Mouse (Mus musculus): ENCODE results near the gene Gal3st4. TPM values are rescaled to one million over a fixed set of nuclear protein-coding genes. Genes with fewer than 3 reads are reported as not detected.

The Gal3st4 gene
- polyA plus RNA-seq (2014; fragmentation: Nextera tagmentation; extraction: Ambion mirVana), result 3.5 and 4.2 TPM in 2 replicates

DNA sequence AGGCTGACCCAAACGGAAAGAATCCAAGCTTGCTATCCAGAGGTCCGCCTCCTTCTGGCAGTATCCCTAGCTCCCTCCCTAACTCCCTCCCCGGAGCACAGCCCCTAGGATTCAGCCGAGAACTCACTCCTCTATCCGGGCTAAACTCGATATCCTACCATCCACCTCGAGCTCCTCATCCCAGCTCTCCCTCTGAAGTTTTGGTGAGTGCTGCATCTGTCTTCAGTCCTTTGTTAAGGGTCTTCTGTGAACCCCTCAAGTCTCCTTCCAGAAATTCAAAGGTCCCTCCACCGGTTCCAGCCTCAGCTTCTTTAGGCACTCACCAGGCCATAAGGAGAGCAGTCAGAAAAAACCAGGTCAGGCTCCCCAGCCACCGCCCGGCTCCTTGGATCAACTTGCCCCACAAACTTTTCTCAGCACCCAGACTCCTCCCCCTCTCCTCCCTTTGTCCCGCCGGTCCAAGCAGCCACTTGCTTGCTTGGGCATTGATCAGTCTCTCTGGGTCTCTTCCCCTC, at the start of gene Gal3st4:
Gal3st4 (minus strand) TSS at position 432 of the 515 bp plus-strand sequence.
- H3K9ac ChIP-seq (ENCODE audit: low read length), result peak within 1 kb of the TSS; percentile 58
- no peaks in the 10 kb centered on the region for H3K9me3 ChIP-seq (ENCODE audit: control insufficient read depth, low read length)
- H3K27me3 ChIP-seq (ENCODE audit: control insufficient read depth, insufficient read depth, low read length), result no peaks in the 10 kb centered on the region
- H3K4me3 ChIP-seq (ENCODE audit: low read depth, low read length), result peak within 1 kb of the TSS; percentile 9; the same call in 1 of the 2 replicates
- ATAC-seq (ENCODE audit: insufficient number of reproducible peaks, low FRiP score, low TSS enrichment, low read depth), result peak; percentile 53; the same call in 1 of the 2 replicates
- peak within 1 kb of the TSS; percentile 45 for H3K4me2 ChIP-seq (ENCODE audit: low read depth, severe bottlenecking)
- 1% methylated on average over 12 of the region's 12 CpGs for whole genome bisulfite sequencing
- peak within 1 kb of the TSS; percentile 48 for H3K27ac ChIP-seq (replicated peaks; ENCODE audit: low read depth, low read length)
- peaks cover 20% of the 10 kb centered on the region for H3K4me1 ChIP-seq (ENCODE audit: control insufficient read depth, insufficient read depth, low read length)
- peaks cover 2% of the 10 kb centered on the region; the same call in 1 of the 2 replicates for H3K36me3 ChIP-seq (ENCODE audit: control insufficient read depth, insufficient read depth, low read length)
- DNase-seq (ENCODE audit: low spot score), result peak; percentile 68

DNA sequence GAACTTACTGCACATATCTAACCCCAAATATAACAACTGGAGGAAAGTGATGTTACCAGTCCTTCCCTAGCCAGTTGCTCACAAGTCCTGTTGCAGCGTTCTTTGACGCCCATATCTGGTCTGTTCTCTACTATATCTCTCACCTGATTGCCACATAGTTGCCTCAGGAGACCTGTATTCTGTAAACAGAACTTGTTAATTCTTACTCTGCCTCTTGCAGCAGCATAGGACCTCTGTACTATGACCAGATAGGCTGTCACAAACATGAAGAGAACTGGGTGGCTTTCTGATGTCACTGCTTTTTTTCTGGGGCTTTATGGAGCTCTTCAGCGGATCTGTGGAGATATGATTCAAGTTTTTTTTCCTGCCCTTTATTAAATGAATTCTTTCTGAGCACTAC, 40.2 kb upstream of the Gal3st4 start:
- Histone ChIP-seq H3K4me1 (ENCODE audit: control insufficient read depth, insufficient read depth, low read length) (no peaks in the 10 kb centered on the region), H3K4me2 (ENCODE audit: low read depth, severe bottlenecking) (no peak overlapping the region), H3K9me3 (ENCODE audit: control insufficient read depth, low read length) (no peaks in the 10 kb centered on the region), H3K9ac (ENCODE audit: low read length) (no peak overlapping the region), H3K4me3 (ENCODE audit: low read depth, low read length) (no peak overlapping the region), H3K36me3 (ENCODE audit: control insufficient read depth, insufficient read depth, low read length) (no peaks in the 10 kb centered on the region), H3K27me3 (ENCODE audit: control insufficient read depth, insufficient read depth, low read length) (no peaks in the 10 kb centered on the region), H3K27ac (replicated peaks; ENCODE audit: low read depth, low read length) (no peak overlapping the region)
- DNase-seq (ENCODE audit: low spot score), result no peak
- 89% methylated on average over 3 of the region's 3 CpGs for WGBS
- no peak for ATAC-seq (ENCODE audit: insufficient number of reproducible peaks, low FRiP score, low TSS enrichment, low read depth)

DNA sequence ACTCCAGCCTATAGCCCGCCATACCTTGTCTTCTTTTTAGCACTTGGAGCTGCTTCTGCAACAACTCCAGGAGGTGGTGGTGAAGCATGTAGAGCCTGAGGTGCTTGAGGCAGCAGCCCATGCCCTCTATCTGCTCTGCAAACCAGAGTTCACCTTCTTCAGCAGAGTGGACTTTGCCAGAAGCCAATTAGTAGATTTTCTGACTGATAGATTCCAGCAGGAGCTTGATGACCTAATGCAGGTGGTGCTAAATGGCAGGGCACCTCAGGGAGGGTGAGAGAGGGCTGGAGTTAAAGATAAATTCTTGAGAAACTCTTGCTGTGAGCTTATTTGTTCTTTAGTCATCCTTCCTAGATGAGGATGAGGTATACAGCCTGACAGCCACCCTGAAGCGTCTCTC, 27.0 kb upstream of the Gal3st4 start:
- Histone ChIP-seq H3K27me3 (ENCODE audit: control insufficient read depth, insufficient read depth, low read length) (no peaks in the 10 kb centered on the region), H3K4me1 (ENCODE audit: control insufficient read depth, insufficient read depth, low read length) (no peaks in the 10 kb centered on the region), H3K9me3 (ENCODE audit: control insufficient read depth, low read length) (no peaks in the 10 kb centered on the region), H3K4me2 (ENCODE audit: low read depth, severe bottlenecking) (no peak overlapping the region), H3K9ac (ENCODE audit: low read length) (no peak overlapping the region), H3K27ac (replicated peaks; ENCODE audit: low read depth, low read length) (no peak overlapping the region), H3K36me3 (ENCODE audit: control insufficient read depth, insufficient read depth, low read length) (no peaks in the 10 kb centered on the region), H3K4me3 (ENCODE audit: low read depth, low read length) (no peak overlapping the region)
- DNase-seq (ENCODE audit: low spot score) (no peak), ATAC-seq (ENCODE audit: insufficient number of reproducible peaks, low FRiP score, low TSS enrichment, low read depth) (no peak)
- WGBS, result 73% methylated on average over 2 of the region's 2 CpGs

DNA sequence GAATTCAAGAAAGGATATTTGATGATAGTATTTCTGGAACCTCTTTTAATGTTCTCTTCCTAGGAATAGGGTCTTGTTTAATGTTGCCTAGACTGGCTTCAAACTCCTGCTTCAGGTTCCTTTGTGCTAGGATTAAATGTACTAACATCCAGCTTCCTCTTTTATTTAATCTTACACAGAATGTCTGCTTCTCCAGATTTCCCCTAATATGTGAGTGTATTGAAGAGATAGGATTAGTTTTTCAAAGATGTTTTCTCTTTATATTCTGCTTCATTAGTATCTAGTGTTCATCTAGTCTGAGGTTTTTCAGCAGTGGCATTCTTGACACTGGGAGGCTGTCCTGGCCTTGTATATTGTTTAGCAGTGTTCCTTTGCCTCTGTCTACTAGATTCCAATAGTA, 21.5 kb upstream of the Gal3st4 start:
- H3K9ac ChIP-seq (ENCODE audit: low read length), result no peak overlapping the region
- no peaks in the 10 kb centered on the region for H3K4me1 ChIP-seq (ENCODE audit: control insufficient read depth, insufficient read depth, low read length)
- H3K36me3 ChIP-seq (ENCODE audit: control insufficient read depth, insufficient read depth, low read length), result no peaks in the 10 kb centered on the region
- H3K4me2 ChIP-seq (ENCODE audit: low read depth, severe bottlenecking), result no peak overlapping the region
- ATAC-seq (ENCODE audit: insufficient number of reproducible peaks, low FRiP score, low TSS enrichment, low read depth) (no peak), DNase-seq (ENCODE audit: low spot score) (no peak)
- H3K4me3 ChIP-seq (ENCODE audit: low read depth, low read length), result no peak overlapping the region
- H3K9me3 ChIP-seq (ENCODE audit: control insufficient read depth, low read length), result no peaks in the 10 kb centered on the region
- no peak overlapping the region for H3K27ac ChIP-seq (replicated peaks; ENCODE audit: low read depth, low read length)
- H3K27me3 ChIP-seq (ENCODE audit: control insufficient read depth, insufficient read depth, low read length), result no peaks in the 10 kb centered on the region

DNA sequence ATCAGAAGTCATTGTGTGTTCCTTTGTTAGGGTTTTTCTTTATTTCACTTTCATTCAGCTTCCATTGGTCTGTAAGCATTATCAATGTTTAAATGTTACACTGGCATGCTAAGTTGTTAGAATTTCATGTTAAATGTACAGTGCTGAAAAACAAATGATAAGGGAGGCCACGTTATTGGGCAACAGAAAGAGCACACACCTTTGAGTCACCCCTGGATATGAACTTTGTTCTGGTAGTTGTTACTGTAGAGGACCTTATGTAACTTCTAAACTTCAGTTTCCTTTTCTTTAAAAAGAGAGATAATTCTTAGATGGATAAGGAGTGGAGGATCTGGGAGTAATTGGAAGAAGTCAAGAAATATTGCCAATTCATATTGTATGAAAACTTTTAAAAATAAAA, 19.0 kb upstream of the Gal3st4 start:
- 90% methylated on average over 1 of the region's 1 CpGs for WGBS
- H3K4me1 ChIP-seq (ENCODE audit: control insufficient read depth, insufficient read depth, low read length), result no peaks in the 10 kb centered on the region
- no peak overlapping the region for H3K27ac ChIP-seq (replicated peaks; ENCODE audit: low read depth, low read length)
- H3K36me3 ChIP-seq (ENCODE audit: control insufficient read depth, insufficient read depth, low read length), result no peaks in the 10 kb centered on the region
- no peak for DNase-seq (ENCODE audit: low spot score)
- no peak for ATAC-seq (ENCODE audit: insufficient number of reproducible peaks, low FRiP score, low TSS enrichment, low read depth)
- no peaks in the 10 kb centered on the region for H3K9me3 ChIP-seq (ENCODE audit: control insufficient read depth, low read length)
- no peak overlapping the region for H3K4me3 ChIP-seq (ENCODE audit: low read depth, low read length)
- H3K4me2 ChIP-seq (ENCODE audit: low read depth, severe bottlenecking), result no peak overlapping the region
- H3K27me3 ChIP-seq (ENCODE audit: control insufficient read depth, insufficient read depth, low read length), result no peaks in the 10 kb centered on the region
- H3K9ac ChIP-seq (ENCODE audit: low read length), result no peak overlapping the region

DNA sequence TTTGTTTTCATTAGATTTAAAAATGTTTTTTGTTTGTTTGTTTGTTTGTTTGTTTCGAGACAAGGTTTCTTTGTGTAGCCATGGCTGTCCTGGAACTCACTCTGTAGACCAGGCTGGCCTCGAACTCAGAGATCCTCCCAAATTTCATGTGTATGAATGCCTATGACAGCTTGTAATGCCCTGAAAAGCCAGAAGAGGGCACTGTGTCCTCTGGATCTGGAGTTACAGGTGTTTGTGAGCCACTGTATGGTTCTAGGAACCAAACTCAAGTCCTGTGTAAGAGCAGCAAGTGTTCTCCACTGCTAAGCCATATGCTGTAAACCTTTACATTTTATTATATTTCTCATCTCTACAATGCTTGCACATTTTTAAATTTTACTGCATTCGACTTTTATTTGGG, 15.2 kb upstream of the Gal3st4 start:
- H3K27ac ChIP-seq (replicated peaks; ENCODE audit: low read depth, low read length), result no peak overlapping the region
- no peaks in the 10 kb centered on the region for H3K27me3 ChIP-seq (ENCODE audit: control insufficient read depth, insufficient read depth, low read length)
- H3K4me1 ChIP-seq (ENCODE audit: control insufficient read depth, insufficient read depth, low read length), result no peaks in the 10 kb centered on the region
- ATAC-seq (ENCODE audit: insufficient number of reproducible peaks, low FRiP score, low TSS enrichment, low read depth) (no peak), DNase-seq (ENCODE audit: low spot score) (no peak)
- H3K4me3 ChIP-seq (ENCODE audit: low read depth, low read length), result no peak overlapping the region
- WGBS, result 76% methylated on average over 3 of the region's 3 CpGs
- no peak overlapping the region for H3K4me2 ChIP-seq (ENCODE audit: low read depth, severe bottlenecking)
- H3K9ac ChIP-seq (ENCODE audit: low read length), result no peak overlapping the region
- no peaks in the 10 kb centered on the region for H3K36me3 ChIP-seq (ENCODE audit: control insufficient read depth, insufficient read depth, low read length)
- no peaks in the 10 kb centered on the region for H3K9me3 ChIP-seq (ENCODE audit: control insufficient read depth, low read length)

DNA sequence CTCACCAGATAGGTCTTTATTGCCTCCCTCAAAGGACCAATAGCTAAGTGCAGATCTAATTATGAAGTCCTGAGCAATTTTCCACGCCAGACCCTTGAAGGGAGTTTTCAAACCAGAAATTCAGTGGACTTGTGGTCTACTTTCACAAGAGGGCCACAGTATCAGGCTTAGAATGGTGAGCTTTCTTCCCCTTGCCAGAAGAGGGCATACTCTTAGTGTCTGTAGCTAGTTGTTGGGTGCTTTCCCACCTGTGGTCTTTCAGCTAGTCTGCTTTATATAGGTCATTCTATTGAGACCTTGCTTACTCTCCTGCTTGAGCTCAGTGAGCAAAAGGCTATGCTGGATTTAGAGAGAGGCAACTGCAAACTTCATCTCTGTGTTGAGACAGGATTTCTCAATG, 10.9 kb upstream of the Gal3st4 start:
- Histone ChIP-seq H3K27me3 (ENCODE audit: control insufficient read depth, insufficient read depth, low read length) (no peaks in the 10 kb centered on the region), H3K9me3 (ENCODE audit: control insufficient read depth, low read length) (no peaks in the 10 kb centered on the region), H3K36me3 (ENCODE audit: control insufficient read depth, insufficient read depth, low read length) (no peaks in the 10 kb centered on the region), H3K4me2 (ENCODE audit: low read depth, severe bottlenecking) (no peak overlapping the region), H3K27ac (replicated peaks; ENCODE audit: low read depth, low read length) (no peak overlapping the region), H3K4me1 (ENCODE audit: control insufficient read depth, insufficient read depth, low read length) (peaks cover 6% of the 10 kb centered on the region), H3K9ac (ENCODE audit: low read length) (no peak overlapping the region), H3K4me3 (ENCODE audit: low read depth, low read length) (no peak overlapping the region)
- ATAC-seq (ENCODE audit: insufficient number of reproducible peaks, low FRiP score, low TSS enrichment, low read depth), result no peak
- no peak for DNase-seq (ENCODE audit: low spot score)
- WGBS, result 49% methylated on average over 1 of the region's 1 CpGs

DNA sequence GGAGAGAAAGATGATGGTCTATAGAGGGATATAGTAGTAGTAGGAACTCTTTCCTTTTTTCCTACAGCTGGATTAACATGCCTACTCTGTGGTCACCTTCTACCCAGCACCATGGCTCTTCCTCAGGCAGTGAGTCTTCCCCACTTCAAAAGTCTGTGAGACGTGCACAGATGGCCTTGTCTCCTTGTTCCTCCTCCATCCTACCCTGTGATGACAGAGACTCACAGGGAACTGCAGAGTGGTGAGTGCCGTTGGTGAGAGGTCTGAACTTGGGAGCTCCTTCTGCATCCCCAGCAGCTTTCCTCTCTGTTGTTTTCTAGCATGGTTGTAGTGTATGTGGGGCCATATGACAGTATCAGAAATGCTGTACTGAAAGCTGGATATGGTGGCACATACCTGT, 9.2 kb upstream of the Gal3st4 start:
- DNase-seq (ENCODE audit: low spot score), result no peak

DNA sequence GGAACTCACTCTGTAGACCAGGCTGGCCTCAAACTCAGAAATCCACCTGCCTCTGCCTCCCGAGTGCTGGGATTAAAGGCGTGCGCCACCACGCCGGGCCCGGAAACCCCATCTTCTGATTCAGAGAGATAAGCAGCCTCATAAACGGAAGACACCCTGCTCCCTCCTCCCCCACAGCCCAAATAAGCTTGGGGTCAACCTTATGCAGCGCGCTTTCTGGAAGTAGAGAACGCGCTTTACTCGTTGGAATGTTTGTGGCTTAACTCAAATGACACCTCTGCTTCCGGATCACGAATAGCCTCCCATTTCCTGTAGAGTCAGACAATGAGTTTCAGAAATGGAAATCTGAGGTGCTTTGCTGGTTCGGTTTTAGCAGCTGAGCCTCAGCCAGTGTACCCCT, 8.2 kb upstream of the Gal3st4 start:
- ATAC-seq (ENCODE audit: insufficient number of reproducible peaks, low FRiP score, low TSS enrichment, low read depth), result no peak
- Histone ChIP-seq H3K4me1 (ENCODE audit: control insufficient read depth, insufficient read depth, low read length) (peaks cover 21% of the 10 kb centered on the region), H3K27me3 (ENCODE audit: control insufficient read depth, insufficient read depth, low read length) (no peaks in the 10 kb centered on the region), H3K9me3 (ENCODE audit: control insufficient read depth, low read length) (no peaks in the 10 kb centered on the region), H3K27ac (replicated peaks; ENCODE audit: low read depth, low read length) (no peak overlapping the region), H3K36me3 (ENCODE audit: control insufficient read depth, insufficient read depth, low read length) (peaks cover 4% of the 10 kb centered on the region; the same call in 1 of the 2 replicates), H3K9ac (ENCODE audit: low read length) (no peak overlapping the region), H3K4me2 (ENCODE audit: low read depth, severe bottlenecking) (no peak overlapping the region), H3K4me3 (ENCODE audit: low read depth, low read length) (no peak overlapping the region)
- no peak for DNase-seq (ENCODE audit: low spot score)
- WGBS, result 87% methylated on average over 15 of the region's 15 CpGs

More for the DNA sequence above, 9.2 kb upstream of the Gal3st4 start:
- WGBS, result 84% methylated on average over 2 of the region's 2 CpGs
- no peak overlapping the region for H3K9ac ChIP-seq (ENCODE audit: low read length)
- no peak overlapping the region for H3K4me3 ChIP-seq (ENCODE audit: low read depth, low read length)
- H3K27ac ChIP-seq (replicated peaks; ENCODE audit: low read depth, low read length), result no peak overlapping the region
- H3K27me3 ChIP-seq (ENCODE audit: control insufficient read depth, insufficient read depth, low read length), result no peaks in the 10 kb centered on the region
- no peak for ATAC-seq (ENCODE audit: insufficient number of reproducible peaks, low FRiP score, low TSS enrichment, low read depth)
- no peak overlapping the region for H3K4me2 ChIP-seq (ENCODE audit: low read depth, severe bottlenecking)
- peaks cover 2% of the 10 kb centered on the region; the same call in 1 of the 2 replicates for H3K36me3 ChIP-seq (ENCODE audit: control insufficient read depth, insufficient read depth, low read length)
- H3K9me3 ChIP-seq (ENCODE audit: control insufficient read depth, low read length), result no peaks in the 10 kb centered on the region
- peaks cover 12% of the 10 kb centered on the region for H3K4me1 ChIP-seq (ENCODE audit: control insufficient read depth, insufficient read depth, low read length)

Data from limb, embryonic 11.5 days (tissue).